Mouse (Mus musculus) WW6 (cell line): ENCODE measurements around the gene Xlr5a.
"Not testable (repeated sequence)": the region's sequence is repeated elsewhere in the genome, so short reads cannot be mapped to it uniquely, and the experiment has no call there.

Source experiments
- DNase-seq: peaks from one replicate; pipeline ENCODE4 v3.0.0-alpha.2; 2013; ENCODE audit warnings: low read depth, low spot score

Xlr5a gene

DNA sequence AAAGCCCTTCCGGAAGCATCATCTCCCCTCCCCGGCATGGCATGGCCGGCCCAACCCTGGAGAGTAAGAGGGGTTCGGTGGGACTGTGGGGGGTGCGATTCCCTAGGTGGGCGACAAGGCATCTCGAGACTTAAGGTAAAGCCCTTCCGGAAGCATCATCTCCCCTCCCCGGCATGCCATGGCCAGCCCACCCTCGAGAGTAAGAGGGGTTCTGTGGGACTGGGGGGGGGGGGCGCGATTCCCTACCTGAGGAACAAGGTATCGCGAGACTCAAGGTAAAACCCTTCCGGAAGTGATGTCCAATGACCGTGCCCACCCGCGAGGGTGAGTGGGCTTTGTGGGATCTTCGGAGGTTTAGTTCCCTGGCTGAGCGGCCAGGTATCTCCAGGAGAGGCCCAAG is 144.3 kb downstream of the Xlr5a start, which contains the start of gene Xlr5b:
Xlr5b (plus strand) TSS at position 301 of the 400 bp plus-strand sequence.
- not testable (repeated sequence) for DNase-seq

GRCm38 (mm10) chrX:73143218-73143618 is 149.6 kb downstream of the Xlr5a start:
- DNase-seq: not testable (repeated sequence)

- DNase-seq: not testable (repeated sequence)
These were observed 169.6 kb downstream of the Xlr5a start for GRCm38 (mm10) chrX:73122859-73123829.

- DNase-seq: not testable (repeated sequence)
These were observed 176.0 kb downstream of the Xlr5a start, which contains the start of gene Gm14685 for GRCm38 (mm10) chrX:73116747-73117146. Gene Gm14685 (plus strand): TSS chrX:73117047.

GRCm38 (mm10) chrX:73096941-73097508 is 195.8 kb downstream of the Xlr5a start, which contains the start of gene Xlr3a:
Gene Xlr3a (minus strand): TSS chrX:73097095.
- not testable (repeated sequence) for DNase-seq

DNA sequence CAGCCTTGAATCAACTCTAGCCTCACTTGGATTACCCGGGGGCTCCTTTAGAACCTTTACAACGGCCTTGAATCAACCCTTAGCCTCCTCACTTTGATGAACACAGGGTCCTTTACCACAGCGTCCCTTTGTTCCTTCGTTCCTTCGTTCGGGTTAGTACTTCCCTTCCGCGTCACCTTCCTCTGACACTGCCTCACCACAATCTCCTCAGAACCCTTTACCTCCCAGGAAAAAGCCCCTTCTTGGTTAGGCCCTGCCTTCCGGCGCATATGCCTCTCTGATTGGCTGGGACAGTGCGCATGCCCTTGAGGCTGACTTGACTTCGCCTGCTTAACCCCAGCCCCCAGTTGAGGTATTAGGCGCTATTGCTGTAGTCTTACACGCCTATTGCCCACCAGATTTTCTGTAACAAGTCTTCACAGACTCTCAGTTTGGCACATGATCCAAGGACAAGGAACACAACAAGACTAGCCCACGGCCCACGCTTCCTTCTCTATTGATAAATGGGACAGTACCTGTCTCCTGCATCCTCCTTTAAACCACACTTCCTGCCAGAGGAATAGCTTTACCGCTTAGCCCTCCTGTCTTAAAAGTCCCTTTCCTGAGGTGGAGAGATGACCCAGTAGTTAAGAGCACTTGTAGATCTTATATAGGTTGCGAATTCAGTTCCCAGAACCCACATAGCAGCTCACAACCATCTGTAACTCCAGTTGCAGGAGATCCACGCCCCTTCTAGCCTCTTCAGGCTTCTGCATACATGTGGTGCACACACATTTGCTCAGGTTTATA is 210.3 kb downstream of the Xlr5a start, which contains the start of gene Xlr4a:
Xlr4a (minus strand) TSS at position 212 of the 789 bp plus-strand sequence.
- not testable (repeated sequence) for DNase-seq

DNA sequence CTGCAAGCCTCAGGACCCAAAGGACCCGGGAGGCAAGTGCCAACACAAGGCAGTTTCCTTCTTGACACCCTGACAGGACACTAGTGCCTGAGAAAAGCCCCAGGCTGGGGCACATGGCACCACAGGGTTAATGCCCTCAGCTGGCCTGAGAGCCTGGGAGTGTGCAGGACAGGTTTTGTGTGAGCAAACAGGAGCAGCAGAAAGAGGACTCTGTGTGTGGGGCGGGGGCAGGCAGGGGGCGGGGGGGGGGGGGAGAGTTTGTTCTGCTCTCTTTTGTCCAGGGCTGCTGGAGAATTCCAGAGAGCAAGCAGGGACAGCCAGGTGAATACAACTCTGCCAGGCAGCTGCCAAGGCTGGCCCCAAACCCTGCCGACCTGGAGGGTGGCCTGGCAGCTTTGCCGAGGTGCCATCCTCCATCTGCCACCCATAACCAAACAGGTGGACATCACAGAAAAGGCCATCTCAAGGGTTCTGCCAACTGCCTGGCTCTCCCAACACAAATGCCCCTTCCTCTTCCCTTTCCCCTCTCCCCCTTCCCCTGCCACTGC is 225.9 kb downstream of the Xlr5a start:
- DNase-seq: not testable (repeated sequence)

GRCm38 (mm10) chrX:73064415-73064793 is 228.4 kb downstream of the Xlr5a start, which contains the start of gene Pnma3:
Gene Pnma3 (plus strand): TSS chrX:73064787.
- DNase-seq: no peak

GRCm38 (mm10) chrX:73063512-73064414 is 229.0 kb downstream of the Xlr5a start:
- no peak for DNase-seq

DNA sequence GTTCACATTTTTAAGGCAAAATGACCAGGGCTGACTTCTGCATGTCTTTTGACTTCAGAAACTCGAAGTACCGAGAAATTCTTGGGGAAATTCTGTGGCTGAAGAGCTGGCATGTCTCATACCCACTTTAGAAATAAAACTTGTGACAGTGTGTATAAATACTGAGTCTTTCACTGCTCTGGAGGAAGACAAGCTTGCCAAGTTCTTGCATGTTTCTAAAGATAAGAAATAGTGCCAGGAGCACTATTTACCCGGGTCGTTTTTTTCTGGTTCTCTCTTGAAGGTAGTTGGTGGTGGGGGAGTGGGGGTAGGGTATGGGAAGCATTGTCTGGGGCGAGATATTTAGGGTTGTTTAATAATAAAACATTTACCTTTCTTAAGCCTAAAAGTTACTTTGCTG is 230.5 kb downstream of the Xlr5a start:
- DNase-seq: no peak

DNA sequence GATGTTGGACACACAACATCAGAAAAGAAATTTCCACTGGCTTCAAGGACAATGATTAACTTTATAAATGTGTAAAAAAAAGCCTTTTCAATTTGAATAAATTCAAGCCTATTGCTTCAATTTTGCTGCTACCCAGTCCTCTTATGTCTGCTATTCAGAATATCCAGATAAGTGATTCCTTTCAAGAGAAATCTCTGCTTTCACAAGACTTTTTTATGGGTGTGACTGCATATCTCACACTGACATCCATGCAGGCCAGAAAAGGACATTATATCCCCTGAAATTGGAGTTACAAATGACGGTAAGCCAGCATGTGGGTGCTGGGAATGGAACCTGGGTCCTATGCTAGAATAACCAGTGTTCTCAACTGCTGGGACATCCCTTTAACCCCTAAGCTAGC is 231.2 kb downstream of the Xlr5a start:
- no peak for DNase-seq
